Mouse (Mus musculus): ENCODE results near the gene Cmtm6. TPM values are rescaled to one million over a fixed set of nuclear protein-coding genes. Genes with fewer than 3 reads are reported as not detected.

The Cmtm6 gene
- 113 TPM for total RNA-seq (2023)

GRCm38 (mm10) chr9:114731011-114731755 lies at the start of gene Cmtm6:
TSS of gene Cmtm6 (plus strand) at chr9:114731116.

GRCm38 (mm10) chr9:114688252-114688952 lies 42.5 kb upstream of the Cmtm6 start, which contains the start of gene Dync1li1:
TSS of gene Dync1li1 (plus strand) at chr9:114688790.

GRCm38 (mm10) chr9:114781526-114782212 lies 50.8 kb downstream of the Cmtm6 start, which contains the start of gene Cmtm7:
TSS of gene Cmtm7 (minus strand) at chr9:114781856.

Other genes with a start within 250 kb of the Cmtm6 start
- gene Ccr4, start 226.2 kb upstream of the Cmtm6 start, total RNA-seq (2023), result 0.62 TPM
- not detected for gene C130032M10Rik, start 215.4 kb upstream of the Cmtm6 start, total RNA-seq (2023)
- not detected for gene Trim71, start 166.7 kb upstream of the Cmtm6 start, total RNA-seq (2023)
- 73.2 TPM for gene Cnot10, start 90.9 kb upstream of the Cmtm6 start, total RNA-seq (2023)
- gene Dync1li1, start 42.3 kb upstream of the Cmtm6 start, total RNA-seq (2023), result 57.6 TPM
- 57.1 TPM for gene Cmtm7, start 50.7 kb downstream of the Cmtm6 start, total RNA-seq (2023)
- not detected for gene Cmtm8, start 113.0 kb downstream of the Cmtm6 start, total RNA-seq (2023)
- 33.5 TPM for gene Gpd1l, start 202.9 kb downstream of the Cmtm6 start, total RNA-seq (2023)
- not detected for gene Osbpl10, start 247.5 kb downstream of the Cmtm6 start, total RNA-seq (2023)

Data from CD4-positive naive resting alpha-beta T cell, adult 76 days (primary cell).